In the genomic region with DNA sequence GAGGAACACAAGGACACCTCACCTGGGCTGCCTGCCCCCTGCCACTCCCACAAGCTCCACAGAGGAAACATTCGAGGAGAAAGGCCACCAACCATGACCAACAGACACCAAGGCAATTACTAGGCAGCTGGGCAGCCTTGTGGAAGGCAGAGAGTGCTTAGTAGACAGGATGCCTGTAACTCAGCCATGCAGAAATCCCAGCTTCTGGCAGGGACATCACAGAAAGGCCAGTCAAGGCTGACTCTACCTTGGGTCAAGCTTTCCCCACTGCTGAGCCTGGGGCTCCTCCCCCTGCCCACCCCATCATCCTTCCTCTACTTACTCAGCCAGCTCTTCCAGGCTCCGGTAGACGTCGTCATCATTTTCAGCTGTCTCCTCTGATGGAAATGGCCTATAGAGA, we compare ENCODE assay signal across 11 mouse cellular contexts.
DNase-seq lines count a peak whose midpoint lies in the region; ATAC-seq and TF ChIP-seq lines count a peak whose summit lies in the region.
"Had no signal": no experiment of that assay in that cellular context is flagged by ENCODE, and none has a peak within 500 bp of the region (broad histone marks: within the 10 kb centered on the region; RNA-seq: fewer than 3 reads in every experiment).

No protein-coding gene starts in this region.

- no peaks in the 10 kb centered on the region for H3K27me3 ChIP-seq in hindbrain, embryonic 14.5 days (ENCODE audit: control insufficient read depth, insufficient read depth, low read length)
- no peaks in the 10 kb centered on the region for H3K27me3 ChIP-seq in hindbrain, embryonic 16.5 days (replicated peaks; ENCODE audit: control insufficient read depth, insufficient read depth, low read length)
- no peaks in the 10 kb centered on the region for H3K27me3 ChIP-seq in hindbrain, postnatal 0 days (ENCODE audit: insufficient read depth, low read length)
- H3K27me3 ChIP-seq: hindbrain, embryonic 15.5 days; limb, embryonic 13.5 days had no signal

- no peaks in the 10 kb centered on the region for H3K36me3 ChIP-seq in hindbrain, embryonic 14.5 days (replicated peaks; ENCODE audit: control insufficient read depth, insufficient read depth)
- H3K36me3 ChIP-seq in hindbrain, embryonic 16.5 days (ENCODE audit: control insufficient read depth, insufficient read depth, low read length), result no peaks in the 10 kb centered on the region
- H3K36me3 ChIP-seq in hindbrain, postnatal 0 days (ENCODE audit: insufficient read depth, low read length), result no peaks in the 10 kb centered on the region
- H3K36me3 ChIP-seq: hindbrain, embryonic 15.5 days; limb, embryonic 13.5 days had no signal

- H3K4me2 ChIP-seq in hindbrain, embryonic 14.5 days (replicated peaks), result no peak overlapping the region
- H3K4me2 ChIP-seq in hindbrain, embryonic 16.5 days (ENCODE audit: low read length), result no peak overlapping the region
- H3K4me2 ChIP-seq in hindbrain, postnatal 0 days (ENCODE audit: low read depth, low read length), result no peak overlapping the region
- H3K4me2 ChIP-seq: hindbrain, embryonic 15.5 days; limb, embryonic 13.5 days had no signal

- H3K9me3 ChIP-seq in hindbrain, embryonic 14.5 days (ENCODE audit: control insufficient read depth, low read length), result no peaks in the 10 kb centered on the region
- H3K9me3 ChIP-seq in hindbrain, embryonic 16.5 days (ENCODE audit: control insufficient read depth, low read length), result no peaks in the 10 kb centered on the region
- H3K9me3 ChIP-seq in hindbrain, postnatal 0 days (ENCODE audit: low read length), result no peaks in the 10 kb centered on the region
- H3K9me3 ChIP-seq: hindbrain, embryonic 15.5 days; limb, embryonic 13.5 days had no signal

- TF ChIP-seq CTCF in hindbrain, postnatal 0 days (IDR thresholded peaks at IDR 0.05; ENCODE audit: low read depth), result no peak

- no peak for DNase-seq in hindbrain, embryonic 14.5 days (ENCODE audit: low spot score)
- DNase-seq in Muller cell, postnatal 12 days (ENCODE audit: inconsistent ontology term), result peak; percentile 97
- peak; percentile 31 for DNase-seq in hindbrain, postnatal 0 days (ENCODE audit: low spot score)
- DNase-seq in kidney, postnatal 36 days, result peak; percentile 84 to 92
- no peak for DNase-seq in lung, adult 18-20 months
- no peak for DNase-seq in layer of hippocampus, adult 8-10 months (ENCODE audit: low spot score in 2 of 2)
- DNase-seq in left cerebral cortex, adult 18-20 months (ENCODE audit: low spot score in 2 of 2), result no peak
- DNase-seq: cerebellum, postnatal 14 days had no signal

- H3K4me1 ChIP-seq in hindbrain, embryonic 14.5 days (replicated peaks; ENCODE audit: control insufficient read depth, insufficient read depth, low read length), result peaks cover 22% of the 10 kb centered on the region
- H3K4me1 ChIP-seq in hindbrain, embryonic 16.5 days (ENCODE audit: control insufficient read depth, insufficient read depth, low read depth, low read length), result peaks cover 10% of the 10 kb centered on the region
- H3K4me1 ChIP-seq in hindbrain, postnatal 0 days (ENCODE audit: insufficient read depth, low read length), result peaks cover 18% of the 10 kb centered on the region

- no peak overlapping the region for H3K9ac ChIP-seq in hindbrain, embryonic 14.5 days
- no peak overlapping the region for H3K9ac ChIP-seq in hindbrain, embryonic 16.5 days (ENCODE audit: low read depth, low read length)
- H3K9ac ChIP-seq in hindbrain, postnatal 0 days (replicated peaks; ENCODE audit: low read length), result no peak overlapping the region
- H3K9ac ChIP-seq: hindbrain, embryonic 15.5 days; limb, embryonic 13.5 days had no signal

- 46% methylated on average over 4 of the region's 4 CpGs for WGBS in hindbrain, embryonic 14.5 days
- 42% methylated on average over 4 of the region's 4 CpGs for WGBS in hindbrain, embryonic 16.5 days
- WGBS in hindbrain, postnatal 0 days, result 51% methylated on average over 4 of the region's 4 CpGs

- H3K27ac ChIP-seq in hindbrain, embryonic 14.5 days, result 0 out of 2 replicates have a peak overlapping the region, but pooled peaks have one; percentile 11
- H3K27ac ChIP-seq in hindbrain, embryonic 16.5 days (ENCODE audit: low read depth, low read length), result no peak overlapping the region
- H3K27ac ChIP-seq in hindbrain, postnatal 0 days, result no peak overlapping the region
- H3K27ac ChIP-seq: hindbrain, embryonic 15.5 days; limb, embryonic 13.5 days had no signal

- ATAC-seq in hindbrain, embryonic 14.5 days (ENCODE audit: low FRiP score), result no peak
- ATAC-seq in hindbrain, embryonic 16.5 days, result no peak
- no peak for ATAC-seq in hindbrain, postnatal 0 days

- no peak overlapping the region for H3K4me3 ChIP-seq in hindbrain, embryonic 14.5 days (replicated peaks; ENCODE audit: low read length)
- no peak overlapping the region for H3K4me3 ChIP-seq in hindbrain, embryonic 16.5 days (ENCODE audit: low read length)
- no peak overlapping the region for H3K4me3 ChIP-seq in hindbrain, postnatal 0 days (ENCODE audit: low read length)
- H3K4me3 ChIP-seq: hindbrain, embryonic 15.5 days; limb, embryonic 13.5 days had no signal

Comparison
In these comparisons a context has a peak if more than half of its experiments do, and no peak if none do; other contexts are left out.
1. DNase-seq: peak in Muller cell, postnatal 12 days (single experiment), hindbrain, postnatal 0 days (single experiment) and kidney, postnatal 36 days (2 of 2); none in hindbrain, embryonic 14.5 days (single experiment), lung, adult 18-20 months (0 of 2), layer of hippocampus, adult 8-10 months (0 of 2) and left cerebral cortex, adult 18-20 months (0 of 2).